Mouse (Mus musculus) adipocyte (in vitro differentiated cells): ENCODE data around the gene Gm49661.

Experiments
- DNase-seq: peaks from one replicate; pipeline ENCODE4 v3.0.0-alpha.2; 2016; ENCODE audit warnings: low spot score

Gm49661 gene

GRCm38 (mm10) chr8:84934860-84935259 is 34.4 kb downstream of the Gm49661 start:
- no peak for DNase-seq

GRCm38 (mm10) chr8:84933767-84934559 is 35.3 kb downstream of the Gm49661 start:
- no peak for DNase-seq

- no peak for DNase-seq
Observed at GRCm38 (mm10) chr8:84930582-84930981, 38.7 kb downstream of the Gm49661 start.

- DNase-seq = peak; percentile 62
Observed at GRCm38 (mm10) chr8:84928456-84929306, 40.6 kb downstream of the Gm49661 start.

- DNase-seq = no peak
Observed at GRCm38 (mm10) chr8:84927513-84927912, 41.7 kb downstream of the Gm49661 start.

- DNase-seq = no peak
Observed at GRCm38 (mm10) chr8:84925557-84925956, 43.7 kb downstream of the Gm49661 start.

GRCm38 (mm10) chr8:84921596-84921995 is 47.6 kb downstream of the Gm49661 start:
- peak; percentile 70 for DNase-seq

- no peak for DNase-seq
Observed at GRCm38 (mm10) chr8:84918646-84919045, 50.6 kb downstream of the Gm49661 start.

GRCm38 (mm10) chr8:84917781-84918180 is 51.5 kb downstream of the Gm49661 start:
- no peak for DNase-seq
